ENCODE assay signal across 7 mouse cellular contexts in the genomic region with DNA sequence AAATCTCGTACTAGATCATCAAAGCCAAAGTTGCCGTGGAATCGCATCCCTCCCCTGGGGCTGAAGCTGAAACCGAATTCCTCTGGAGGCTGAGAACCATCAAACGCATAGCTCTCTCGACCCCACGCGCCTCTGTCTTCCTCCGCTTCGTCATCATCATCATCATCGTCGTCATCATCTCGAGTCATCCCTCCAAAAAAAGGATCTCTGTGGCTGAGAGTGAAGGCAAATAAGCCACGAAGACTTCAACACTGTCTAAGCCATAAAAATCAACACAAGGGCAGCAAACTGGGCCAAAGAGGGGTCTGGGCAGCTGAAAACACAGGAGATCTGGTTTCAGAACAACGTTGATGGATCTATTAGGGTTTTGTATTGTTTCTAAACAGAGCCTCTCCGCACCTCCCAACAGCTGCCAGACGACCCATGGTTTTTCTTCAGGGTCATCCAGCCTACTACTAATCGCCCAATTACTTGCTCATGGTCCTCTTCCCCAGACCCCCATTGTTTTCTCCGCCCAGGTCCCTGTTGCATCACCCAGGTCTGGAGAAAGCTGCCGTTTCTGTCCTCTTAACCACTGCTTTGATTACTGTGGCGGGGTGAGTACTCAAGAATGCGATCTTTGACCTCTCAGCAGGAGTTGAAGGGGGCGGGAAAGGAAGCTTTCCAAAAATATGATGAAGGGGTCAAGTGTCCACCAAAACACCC. TPM values are rescaled to one million over a fixed set of nuclear protein-coding genes. Genes with fewer than 3 reads are reported as not detected.
DNase-seq lines count a peak whose midpoint lies in the region; ATAC-seq and TF ChIP-seq lines count a peak whose summit lies in the region.

No protein-coding gene starts in this region.

- TF ChIP-seq CTCF in thymus, adult 2 months (IDR thresholded peaks at IDR 0.05; ENCODE audit: borderline replicate concordance, control insufficient read depth, extremely low read depth, insufficient read depth, low read length, poor library complexity): no peak
- no peak for TF ChIP-seq CTCF in layer of hippocampus, adult 2 months (conservative IDR thresholded peaks at IDR 0.05)
- TF ChIP-seq CTCF in lung, postnatal 0 days (IDR thresholded peaks at IDR 0.05): no peak

- H3K36me3 ChIP-seq in thymus, adult 2 months (ENCODE audit: control insufficient read depth, insufficient read depth, low read length): peaks cover 14% of the 10 kb centered on the region
- H3K36me3 ChIP-seq in lung, postnatal 0 days (ENCODE audit: insufficient read depth, low read length): no peaks in the 10 kb centered on the region; the same call in 1 of the 2 replicates

- peak overlapping the region; percentile 61 for H3K4me3 ChIP-seq in thymus, adult 2 months (ENCODE audit: control insufficient read depth, insufficient read depth, low read length)
- peak overlapping the region; percentile 62 for H3K4me3 ChIP-seq in layer of hippocampus, adult 2 months
- peak overlapping the region; percentile 72 for H3K4me3 ChIP-seq in lung, postnatal 0 days (ENCODE audit: low read depth, low read length)

- H3K9ac ChIP-seq in lung, postnatal 0 days (replicated peaks; ENCODE audit: low read depth): peak overlapping the region; percentile 75

- peak; percentile 45 for ATAC-seq in lung, postnatal 0 days

- TF ChIP-seq POLR2A in thymus, adult 2 months (IDR thresholded peaks at IDR 0.05; ENCODE audit: control insufficient read depth, extremely low read depth, insufficient read depth, low read length, poor library complexity): no peak

- H3K4me1 ChIP-seq in thymus, adult 2 months (replicated peaks; ENCODE audit: control insufficient read depth, insufficient read depth, low read length): peaks cover 11% of the 10 kb centered on the region
- no peaks in the 10 kb centered on the region for H3K4me1 ChIP-seq in lung, postnatal 0 days (ENCODE audit: insufficient read depth, low read depth, low read length)

- H3K9me3 ChIP-seq in lung, postnatal 0 days (ENCODE audit: low read length): no peaks in the 10 kb centered on the region

- peak overlapping the region; percentile 86 for H3K4me2 ChIP-seq in lung, postnatal 0 days (replicated peaks; ENCODE audit: low read depth, low read length)

- no peak; the same call in 1 of the 2 replicates for TF ChIP-seq EP300 in lung, postnatal 0 days (IDR thresholded peaks at IDR 0.05)

- no peak for DNase-seq in thymus, adult 2 months
- no peak for DNase-seq in thymus, postnatal 10 days (ENCODE audit: low spot score in 2 of 2)
- peak; percentile 11 to 16 for DNase-seq in cerebellum, adult 18-20 months
- DNase-seq in forelimb bud, embryonic 11.5 days (ENCODE audit: low read depth, low spot score): peak; percentile 41
- peak; percentile 23 to 25 for DNase-seq in layer of hippocampus, adult 2 months (ENCODE audit: low spot score in 2 of 2)
- peak; percentile 56 for DNase-seq in lung, postnatal 0 days (ENCODE audit: low spot score)
- peak; percentile 18 for DNase-seq in right cerebral cortex, postnatal 14 days

- no peaks in the 10 kb centered on the region for H3K27me3 ChIP-seq in thymus, adult 2 months (ENCODE audit: control insufficient read depth, insufficient read depth, low read length)
- H3K27me3 ChIP-seq in lung, postnatal 0 days (replicated peaks; ENCODE audit: insufficient read depth, low read length): no peaks in the 10 kb centered on the region

- H3K27ac ChIP-seq in thymus, adult 2 months (ENCODE audit: control insufficient read depth, insufficient read depth, low read length): no peak overlapping the region
- H3K27ac ChIP-seq in layer of hippocampus, adult 2 months: peak overlapping the region; percentile 98
- peak overlapping the region; percentile 95 for H3K27ac ChIP-seq in lung, postnatal 0 days (ENCODE audit: low read length)

- 20% methylated on average over 23 of the region's 23 CpGs for WGBS in thymus, adult 2 months
- 7% methylated on average over 22 of the region's 23 CpGs for WGBS in lung, postnatal 0 days

RNA-seq across cellular contexts. Expression of a gene that starts 0.6 kb away (rescaled TPM):
- 53.9 and 61.4 TPM in 2 replicates for polyA plus RNA-seq in thymus, adult 2 months (2012; rRNA removed)
- 10 to 100 TPM; 89.8 to 91.8 TPM for total RNA-seq in layer of hippocampus, adult 2 months (2021)
- 80.5 and 93.6 TPM in 2 replicates for polyA plus RNA-seq in lung, postnatal 0 days (2015; fragmentation: Nextera tagmentation; extraction: Ambion mirVana)

RNA-seq across cellular contexts. Expression of a gene that starts 34.6 kb away (rescaled TPM):
- polyA plus RNA-seq in thymus, adult 2 months (2012; rRNA removed): 109 and 123 TPM in 2 replicates
- total RNA-seq in layer of hippocampus, adult 2 months (2021): 10 to 100 TPM; 79.1 to 94.6 TPM
- polyA plus RNA-seq in lung, postnatal 0 days (2015; fragmentation: Nextera tagmentation; extraction: Ambion mirVana): 7.1 and 7.4 TPM in 2 replicates

RNA-seq across cellular contexts. Expression of a gene that starts 53.5 kb away (rescaled TPM):
- 45.9 and 59.7 TPM in 2 replicates for polyA plus RNA-seq in thymus, adult 2 months (2012; rRNA removed)
- 100 to 1,000 TPM in 1 of 2 experiments, 10 to 100 TPM in 1; 89.6 to 101 TPM for total RNA-seq in layer of hippocampus, adult 2 months (2021)
- 144 and 146 TPM in 2 replicates for polyA plus RNA-seq in lung, postnatal 0 days (2015; fragmentation: Nextera tagmentation; extraction: Ambion mirVana)

RNA-seq across cellular contexts. Expression of a gene that starts 54.5 kb away (rescaled TPM):
- polyA plus RNA-seq in thymus, adult 2 months (2012; rRNA removed): 199 and 208 TPM in 2 replicates
- 100 to 1,000 TPM; 173 to 179 TPM for total RNA-seq in layer of hippocampus, adult 2 months (2021)
- polyA plus RNA-seq in lung, postnatal 0 days (2015; fragmentation: Nextera tagmentation; extraction: Ambion mirVana): 101 and 118 TPM in 2 replicates

Comparison
In these comparisons a context has a peak if more than half of its experiments do, and no peak if none do; other contexts are left out.
1. DNase-seq: peak in cerebellum, adult 18-20 months (2 of 2), forelimb bud, embryonic 11.5 days (single experiment), layer of hippocampus, adult 2 months (2 of 2), lung, postnatal 0 days (single experiment) and right cerebral cortex, postnatal 14 days (single experiment); none in thymus, adult 2 months (single experiment) and thymus, postnatal 10 days (0 of 2).
2. RNA of a gene that starts 34.6 kb away (polyA plus RNA-seq): 109 to 123 TPM in thymus, adult 2 months; 7.1 to 7.4 TPM in lung, postnatal 0 days; every median in the first group is over 10 times any median in the second.
3. Peak in every context shown above with its lines, with median percentiles within 50 percentile points of each other: H3K4me3 ChIP-seq.